Mouse (Mus musculus): ENCODE measurements around the gene Itga9. TPM values are rescaled to one million over a fixed set of nuclear protein-coding genes. Genes with fewer than 3 reads are reported as not detected.

The Itga9 gene
- polyA plus RNA-seq, 1 experiment from 2014 or later, result 10.3 TPM

- Histone ChIP-seq H3K4me1 (ENCODE audit: control insufficient read depth, insufficient read depth, low read length) (no peaks in the 10 kb centered on the region; the same call in 1 of the 2 replicates), H3K36me3 (replicated peaks; ENCODE audit: control insufficient read depth, insufficient read depth, low read depth, low read length) (no peaks in the 10 kb centered on the region; the same call in 1 of the 2 replicates), H3K4me3 (ENCODE audit: low read depth, low read length) (no peak overlapping the region), H3K9ac (replicated peaks; ENCODE audit: low read length) (no peak overlapping the region), H3K27me3 (ENCODE audit: control insufficient read depth, insufficient read depth, low read length) (no peaks in the 10 kb centered on the region), H3K4me2 (ENCODE audit: low read depth, low read length) (no peak overlapping the region), H3K27ac (replicated peaks; ENCODE audit: low read depth, low read length) (no peak overlapping the region), H3K9me3 (replicated peaks; ENCODE audit: control insufficient read depth, low read length) (no peaks in the 10 kb centered on the region)
- 81% methylated on average over 3 of the region's 3 CpGs for WGBS
- ATAC-seq (replicated peaks; ENCODE audit: insufficient number of reproducible peaks, low FRiP score, low TSS enrichment, low read depth) (no peak), DNase-seq (ENCODE audit: low spot score) (no peak)
Measured at GRCm38 (mm10) chr9:118647495-118647894, 41.0 kb downstream of the Itga9 start.

- Histone ChIP-seq H3K9ac (replicated peaks; ENCODE audit: low read length) (no peak overlapping the region), H3K4me1 (ENCODE audit: control insufficient read depth, insufficient read depth, low read length) (peaks cover 5% of the 10 kb centered on the region), H3K27ac (replicated peaks; ENCODE audit: low read depth, low read length) (no peak overlapping the region), H3K4me2 (ENCODE audit: low read depth, low read length) (no peak overlapping the region), H3K27me3 (ENCODE audit: control insufficient read depth, insufficient read depth, low read length) (no peaks in the 10 kb centered on the region), H3K4me3 (ENCODE audit: low read depth, low read length) (no peak overlapping the region), H3K36me3 (replicated peaks; ENCODE audit: control insufficient read depth, insufficient read depth, low read depth, low read length) (no peaks in the 10 kb centered on the region), H3K9me3 (replicated peaks; ENCODE audit: control insufficient read depth, low read length) (no peaks in the 10 kb centered on the region)
- no peak for DNase-seq (ENCODE audit: low spot score)
- 24% methylated on average over 4 of the region's 4 CpGs for WGBS
- no peak for ATAC-seq (replicated peaks; ENCODE audit: insufficient number of reproducible peaks, low FRiP score, low TSS enrichment, low read depth)
Measured at GRCm38 (mm10) chr9:118650976-118651375, 44.5 kb downstream of the Itga9 start.

DNA sequence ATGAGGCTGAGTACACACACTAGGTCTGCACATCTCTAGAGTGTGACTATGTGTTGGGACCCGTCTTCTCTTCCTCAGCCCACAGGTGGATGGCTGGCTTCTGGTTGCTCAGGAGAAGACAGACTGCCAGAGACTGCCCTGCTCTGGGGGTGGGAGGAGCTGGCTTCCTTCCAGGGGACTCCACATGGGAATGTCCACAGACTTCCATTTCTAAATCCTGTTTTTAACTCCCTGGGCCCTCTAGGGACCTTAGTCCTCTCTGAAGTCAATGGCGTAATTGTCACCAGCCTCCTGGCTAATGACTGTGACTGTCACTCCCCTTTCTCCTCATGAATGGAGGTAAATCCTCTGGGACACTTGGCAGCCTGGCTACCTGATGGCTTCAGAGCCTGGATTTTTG lies 45.4 kb downstream of the Itga9 start:
- Histone ChIP-seq H3K36me3 (replicated peaks; ENCODE audit: control insufficient read depth, insufficient read depth, low read depth, low read length) (no peaks in the 10 kb centered on the region), H3K27me3 (ENCODE audit: control insufficient read depth, insufficient read depth, low read length) (no peaks in the 10 kb centered on the region), H3K9me3 (replicated peaks; ENCODE audit: control insufficient read depth, low read length) (no peaks in the 10 kb centered on the region), H3K4me2 (ENCODE audit: low read depth, low read length) (no peak overlapping the region), H3K9ac (replicated peaks; ENCODE audit: low read length) (no peak overlapping the region), H3K27ac (replicated peaks; ENCODE audit: low read depth, low read length) (no peak overlapping the region), H3K4me1 (ENCODE audit: control insufficient read depth, insufficient read depth, low read length) (peaks cover 5% of the 10 kb centered on the region), H3K4me3 (ENCODE audit: low read depth, low read length) (no peak overlapping the region)
- DNase-seq (ENCODE audit: low spot score) (peak; percentile 25), ATAC-seq (replicated peaks; ENCODE audit: insufficient number of reproducible peaks, low FRiP score, low TSS enrichment, low read depth) (no peak)
- 51% methylated on average over 2 of the region's 2 CpGs for WGBS

- H3K4me2 ChIP-seq (ENCODE audit: low read depth, low read length), result no peak overlapping the region
- H3K4me3 ChIP-seq (ENCODE audit: low read depth, low read length), result no peak overlapping the region
- no peak overlapping the region for H3K27ac ChIP-seq (replicated peaks; ENCODE audit: low read depth, low read length)
- 5% methylated on average over 1 of the region's 1 CpGs for WGBS
- H3K4me1 ChIP-seq (ENCODE audit: control insufficient read depth, insufficient read depth, low read length), result peaks cover 5% of the 10 kb centered on the region
- peak; percentile 63 for DNase-seq (ENCODE audit: low spot score)
- no peaks in the 10 kb centered on the region for H3K9me3 ChIP-seq (replicated peaks; ENCODE audit: control insufficient read depth, low read length)
- no peaks in the 10 kb centered on the region; the same call in 1 of the 2 replicates for H3K36me3 ChIP-seq (replicated peaks; ENCODE audit: control insufficient read depth, insufficient read depth, low read depth, low read length)
- no peak for ATAC-seq (replicated peaks; ENCODE audit: insufficient number of reproducible peaks, low FRiP score, low TSS enrichment, low read depth)
- H3K27me3 ChIP-seq (ENCODE audit: control insufficient read depth, insufficient read depth, low read length), result no peaks in the 10 kb centered on the region
- H3K9ac ChIP-seq (replicated peaks; ENCODE audit: low read length), result no peak overlapping the region
Measured at GRCm38 (mm10) chr9:118653436-118653835, 46.9 kb downstream of the Itga9 start.

GRCm38 (mm10) chr9:118654969-118655368 lies 48.5 kb downstream of the Itga9 start:
- H3K4me2 ChIP-seq (ENCODE audit: low read depth, low read length), result no peak overlapping the region
- 9% methylated on average over 6 of the region's 6 CpGs for WGBS
- peak; percentile 18 for DNase-seq (ENCODE audit: low spot score)
- no peaks in the 10 kb centered on the region for H3K9me3 ChIP-seq (replicated peaks; ENCODE audit: control insufficient read depth, low read length)
- H3K27ac ChIP-seq (replicated peaks; ENCODE audit: low read depth, low read length), result no peak overlapping the region
- no peak overlapping the region for H3K4me3 ChIP-seq (ENCODE audit: low read depth, low read length)
- H3K27me3 ChIP-seq (ENCODE audit: control insufficient read depth, insufficient read depth, low read length), result no peaks in the 10 kb centered on the region
- no peak overlapping the region for H3K9ac ChIP-seq (replicated peaks; ENCODE audit: low read length)
- no peak for ATAC-seq (replicated peaks; ENCODE audit: insufficient number of reproducible peaks, low FRiP score, low TSS enrichment, low read depth)
- peaks cover 5% of the 10 kb centered on the region for H3K4me1 ChIP-seq (ENCODE audit: control insufficient read depth, insufficient read depth, low read length)
- no peaks in the 10 kb centered on the region; the same call in 1 of the 2 replicates for H3K36me3 ChIP-seq (replicated peaks; ENCODE audit: control insufficient read depth, insufficient read depth, low read depth, low read length)

DNA sequence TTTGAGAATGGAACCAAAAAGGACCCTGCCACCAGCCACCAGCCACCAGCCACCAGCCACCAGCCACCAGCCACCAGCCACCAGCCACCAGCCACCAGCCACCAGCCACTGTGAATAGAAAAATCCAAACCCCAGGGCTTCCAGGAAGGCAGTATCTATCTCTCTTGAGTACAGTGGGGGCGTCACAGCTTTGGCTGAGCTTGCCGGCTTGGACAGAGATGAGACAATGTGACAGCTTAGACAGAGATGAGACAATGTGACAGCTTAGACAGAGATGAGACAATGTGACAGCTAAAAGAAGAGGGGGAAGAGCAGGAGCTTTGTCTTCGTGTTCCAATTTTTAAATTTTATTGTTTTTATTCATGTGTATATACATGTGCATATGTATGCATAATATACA lies 49.2 kb downstream of the Itga9 start:
- 88% methylated on average over 3 of the region's 3 CpGs for WGBS
- ATAC-seq (replicated peaks; ENCODE audit: insufficient number of reproducible peaks, low FRiP score, low TSS enrichment, low read depth), result no peak
- DNase-seq (ENCODE audit: low spot score), result no peak
- peaks cover 5% of the 10 kb centered on the region for H3K4me1 ChIP-seq (ENCODE audit: control insufficient read depth, insufficient read depth, low read length)
- no peak overlapping the region for H3K4me2 ChIP-seq (ENCODE audit: low read depth, low read length)
- no peak overlapping the region for H3K9ac ChIP-seq (replicated peaks; ENCODE audit: low read length)
- no peaks in the 10 kb centered on the region for H3K9me3 ChIP-seq (replicated peaks; ENCODE audit: control insufficient read depth, low read length)
- H3K4me3 ChIP-seq (ENCODE audit: low read depth, low read length), result no peak overlapping the region
- H3K27me3 ChIP-seq (ENCODE audit: control insufficient read depth, insufficient read depth, low read length), result no peaks in the 10 kb centered on the region
- no peak overlapping the region for H3K27ac ChIP-seq (replicated peaks; ENCODE audit: low read depth, low read length)
- H3K36me3 ChIP-seq (replicated peaks; ENCODE audit: control insufficient read depth, insufficient read depth, low read depth, low read length), result no peaks in the 10 kb centered on the region; the same call in 1 of the 2 replicates

GRCm38 (mm10) chr9:118658159-118658558 lies 51.7 kb downstream of the Itga9 start:
- 71% methylated on average over 7 of the region's 7 CpGs for WGBS
- no peak for ATAC-seq (replicated peaks; ENCODE audit: insufficient number of reproducible peaks, low FRiP score, low TSS enrichment, low read depth)
- peak; percentile 37 for DNase-seq (ENCODE audit: low spot score)
- H3K36me3 ChIP-seq (replicated peaks; ENCODE audit: control insufficient read depth, insufficient read depth, low read depth, low read length), result peaks cover 7% of the 10 kb centered on the region
- peaks cover 5% of the 10 kb centered on the region for H3K4me1 ChIP-seq (ENCODE audit: control insufficient read depth, insufficient read depth, low read length)
- no peak overlapping the region for H3K4me3 ChIP-seq (ENCODE audit: low read depth, low read length)
- H3K4me2 ChIP-seq (ENCODE audit: low read depth, low read length), result no peak overlapping the region
- no peaks in the 10 kb centered on the region for H3K9me3 ChIP-seq (replicated peaks; ENCODE audit: control insufficient read depth, low read length)
- no peak overlapping the region for H3K27ac ChIP-seq (replicated peaks; ENCODE audit: low read depth, low read length)
- no peak overlapping the region for H3K9ac ChIP-seq (replicated peaks; ENCODE audit: low read length)
- no peaks in the 10 kb centered on the region for H3K27me3 ChIP-seq (ENCODE audit: control insufficient read depth, insufficient read depth, low read length)

GRCm38 (mm10) chr9:118659809-118660208 lies 53.3 kb downstream of the Itga9 start:
- ATAC-seq (replicated peaks; ENCODE audit: insufficient number of reproducible peaks, low FRiP score, low TSS enrichment, low read depth), result no peak
- Histone ChIP-seq H3K27ac (replicated peaks; ENCODE audit: low read depth, low read length) (no peak overlapping the region), H3K4me2 (ENCODE audit: low read depth, low read length) (no peak overlapping the region), H3K9ac (replicated peaks; ENCODE audit: low read length) (no peak overlapping the region), H3K27me3 (ENCODE audit: control insufficient read depth, insufficient read depth, low read length) (no peaks in the 10 kb centered on the region), H3K4me1 (ENCODE audit: control insufficient read depth, insufficient read depth, low read length) (no peaks in the 10 kb centered on the region; the same call in none of the 2 replicates), H3K9me3 (replicated peaks; ENCODE audit: control insufficient read depth, low read length) (no peaks in the 10 kb centered on the region), H3K36me3 (replicated peaks; ENCODE audit: control insufficient read depth, insufficient read depth, low read depth, low read length) (peaks cover 7% of the 10 kb centered on the region), H3K4me3 (ENCODE audit: low read depth, low read length) (no peak overlapping the region)
- DNase-seq (ENCODE audit: low spot score), result no peak
- WGBS, result 87% methylated on average over 5 of the region's 5 CpGs
